Mouse (Mus musculus) neural tube, embryonic 15.5 days (tissue): ENCODE results near the gene Adgrl2. TPM values are rescaled to one million over a fixed set of nuclear protein-coding genes. Genes with fewer than 3 reads are reported as not detected.

ENCODE experiments used
- ATAC-seq: fragments of 200-750 bp; cut with Nextera tagmentation; 2 replicates; pipeline ENCODE4 v1.8.0; 2017; ENCODE audit warnings: mild to moderate bottlenecking, moderate TSS enrichment, moderate library complexity; ENCODE audit not compliant: low FRiP score
- H3K27ac ChIP-seq: fragments of 300-500 bp; sonication (generic); replicated peaks from 2 replicates; pipeline ENCODE4 v1.5.1; 2015; ENCODE audit warnings: mild to moderate bottlenecking, inconsistent platforms
- H3K27me3 ChIP-seq: fragments of 300-500 bp; sonication (generic); replicated peaks from 2 replicates; pipeline ENCODE4 v1.6.1; 2015; ENCODE audit warnings: inconsistent platforms
- H3K36me3 ChIP-seq: fragments of 300-500 bp; sonication (generic); 2 replicates; pipeline ENCODE4 v1.6.1; 2015; ENCODE audit warnings: inconsistent platforms
- H3K4me1 ChIP-seq: fragments of 300-500 bp; sonication (generic); 2 replicates; pipeline ENCODE4 v1.6.1; 2015; ENCODE audit warnings: inconsistent platforms
- H3K4me2 ChIP-seq: fragments of 300-500 bp; sonication (generic); 2 replicates; pipeline ENCODE4 v1.6.1; 2015; ENCODE audit warnings: inconsistent platforms, mild to moderate bottlenecking, moderate library complexity
- H3K4me3 ChIP-seq: fragments of 300-500 bp; sonication (generic); replicated peaks from 2 replicates; pipeline ENCODE4 v1.5.1; 2015; ENCODE audit warnings: mild to moderate bottlenecking, inconsistent platforms
- H3K9ac ChIP-seq: fragments of 300-500 bp; sonication (generic); replicated peaks from 2 replicates; pipeline ENCODE4 v1.6.1; 2015; ENCODE audit warnings: mild to moderate bottlenecking, inconsistent platforms
- H3K9me3 ChIP-seq: fragments of 300-500 bp; sonication (generic); replicated peaks from 2 replicates; pipeline ENCODE4 v1.6.1; 2016; ENCODE audit warnings: inconsistent platforms
- WGBS: fragments of 180-500 bp; shearing (Covaris S2); methylation state at CpG from one replicate; pipeline ENCODE4 v1.1.7; 2015; ENCODE audit warnings: mixed read lengths; 5-methylcytosine and 5-hydroxymethylcytosine counted together
- polyA plus RNA-seq: library from polyadenylated mRNA; unstranded; fragments of >200 nt; fragmentation: Nextera tagmentation; extraction: Ambion mirVana; gene quantifications from 2 replicates; pipeline ENCODE4 v1.2.1, GENCODE M21; 2015

Adgrl2 gene
- polyA plus RNA-seq, 1 experiment from 2014 or later: 171 TPM

DNA sequence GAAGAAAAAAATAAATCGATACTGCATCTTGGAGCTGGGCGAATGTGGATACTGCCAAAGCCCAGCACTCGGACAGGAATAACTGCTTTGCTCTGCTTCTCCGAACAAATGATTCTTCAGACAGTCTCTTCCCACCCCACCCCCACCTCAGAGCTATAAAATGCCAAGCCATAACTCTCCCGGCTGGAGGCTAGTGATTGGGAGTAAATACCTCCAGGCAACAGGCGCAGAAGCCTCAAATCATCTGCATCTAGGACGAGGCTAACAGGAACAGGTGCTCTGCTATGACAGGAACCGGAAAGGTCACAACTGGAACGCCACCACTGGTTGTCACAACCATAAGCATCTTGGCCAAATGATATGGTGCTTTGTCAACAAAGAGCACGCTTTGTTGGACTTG lies 94.1 kb downstream of the Adgrl2 start:
- no peak overlapping the region for H3K4me3 ChIP-seq
- no peaks in the 10 kb centered on the region for H3K27me3 ChIP-seq
- no peaks in the 10 kb centered on the region for H3K9me3 ChIP-seq
- WGBS: 17% methylated on average over 10 of the region's 10 CpGs
- no peak overlapping the region for H3K9ac ChIP-seq
- peak overlapping the region; percentile 28 for H3K4me2 ChIP-seq
- H3K36me3 ChIP-seq: no peaks in the 10 kb centered on the region
- ATAC-seq: peak; percentile 22
- peaks cover 56% of the 10 kb centered on the region for H3K4me1 ChIP-seq
- H3K27ac ChIP-seq: peak overlapping the region; percentile 13

DNA sequence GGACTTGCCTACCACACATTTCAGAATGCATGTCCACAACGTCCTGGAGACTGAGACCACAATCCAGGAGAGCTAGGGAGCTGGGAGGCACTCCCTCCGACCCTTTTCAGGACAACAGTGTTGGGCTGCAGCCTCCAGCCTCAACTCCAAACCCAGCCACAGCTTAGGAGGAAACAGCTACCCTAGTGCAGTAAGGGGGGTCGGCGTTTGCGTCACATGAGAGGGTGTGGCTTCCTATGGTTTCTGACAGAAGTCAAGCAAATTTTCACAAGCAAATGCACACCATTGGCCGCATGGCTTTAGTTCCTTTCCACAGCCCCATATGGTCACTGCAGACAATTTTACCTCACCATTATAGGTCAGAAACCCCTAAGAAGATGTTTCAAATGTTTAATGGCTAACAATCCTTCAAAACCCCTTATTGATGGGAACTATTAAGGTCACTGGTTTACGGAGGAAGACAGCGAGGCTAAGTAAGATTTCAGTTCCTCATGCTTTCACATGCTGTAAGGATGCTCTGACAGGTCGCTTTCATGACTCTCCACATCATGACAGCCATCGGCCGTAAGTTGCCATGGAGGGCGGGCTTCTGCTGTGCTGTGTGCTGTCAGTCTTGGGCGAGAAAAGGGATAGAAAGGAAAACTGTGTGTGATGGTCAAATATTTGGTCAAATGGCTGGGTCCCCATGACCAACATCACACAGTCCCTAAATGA lies 94.8 kb downstream of the Adgrl2 start:
- Histone ChIP-seq H3K27ac (no peak overlapping the region; the same call in 1 of the 2 replicates), H3K4me2 (peak overlapping the region; percentile 28), H3K4me3 (no peak overlapping the region), H3K9ac (no peak overlapping the region), H3K27me3 (no peaks in the 10 kb centered on the region), H3K4me1 (peaks cover 51% of the 10 kb centered on the region), H3K9me3 (no peaks in the 10 kb centered on the region), H3K36me3 (no peaks in the 10 kb centered on the region)
- peak; percentile 5; the same call in 1 of the 2 replicates for ATAC-seq
- WGBS: 70% methylated on average over 13 of the region's 13 CpGs

GRCm38 (mm10) chr3:148894867-148895266 lies 95.5 kb downstream of the Adgrl2 start:
- H3K9me3 ChIP-seq: no peaks in the 10 kb centered on the region
- WGBS: 63% methylated on average over 8 of the region's 8 CpGs
- H3K4me1 ChIP-seq: peaks cover 44% of the 10 kb centered on the region
- no peaks in the 10 kb centered on the region for H3K27me3 ChIP-seq
- no peak for ATAC-seq
- no peak overlapping the region for H3K9ac ChIP-seq
- 0 out of 2 replicates have a peak, but pooled peaks cover 2% of the 10 kb centered on the region for H3K36me3 ChIP-seq
- H3K4me2 ChIP-seq: no peak overlapping the region
- no peak overlapping the region for H3K27ac ChIP-seq
- no peak overlapping the region for H3K4me3 ChIP-seq

GRCm38 (mm10) chr3:148887902-148888301 lies 102.5 kb downstream of the Adgrl2 start:
- WGBS: 68% methylated on average over 5 of the region's 5 CpGs
- Histone ChIP-seq H3K4me2 (no peak overlapping the region), H3K27me3 (no peaks in the 10 kb centered on the region), H3K4me3 (no peak overlapping the region), H3K4me1 (peaks cover 13% of the 10 kb centered on the region), H3K9me3 (no peaks in the 10 kb centered on the region), H3K9ac (no peak overlapping the region), H3K36me3 (0 out of 2 replicates have a peak, but pooled peaks cover 2% of the 10 kb centered on the region), H3K27ac (no peak overlapping the region)
- no peak for ATAC-seq

GRCm38 (mm10) chr3:148886956-148887355 lies 103.4 kb downstream of the Adgrl2 start:
- Histone ChIP-seq H3K36me3 (0 out of 2 replicates have a peak, but pooled peaks cover 2% of the 10 kb centered on the region), H3K9ac (no peak overlapping the region), H3K4me3 (no peak overlapping the region), H3K9me3 (no peaks in the 10 kb centered on the region), H3K4me2 (no peak overlapping the region), H3K4me1 (peaks cover 13% of the 10 kb centered on the region), H3K27me3 (no peaks in the 10 kb centered on the region), H3K27ac (no peak overlapping the region)
- 81% methylated on average over 4 of the region's 4 CpGs for WGBS
- ATAC-seq: no peak

DNA sequence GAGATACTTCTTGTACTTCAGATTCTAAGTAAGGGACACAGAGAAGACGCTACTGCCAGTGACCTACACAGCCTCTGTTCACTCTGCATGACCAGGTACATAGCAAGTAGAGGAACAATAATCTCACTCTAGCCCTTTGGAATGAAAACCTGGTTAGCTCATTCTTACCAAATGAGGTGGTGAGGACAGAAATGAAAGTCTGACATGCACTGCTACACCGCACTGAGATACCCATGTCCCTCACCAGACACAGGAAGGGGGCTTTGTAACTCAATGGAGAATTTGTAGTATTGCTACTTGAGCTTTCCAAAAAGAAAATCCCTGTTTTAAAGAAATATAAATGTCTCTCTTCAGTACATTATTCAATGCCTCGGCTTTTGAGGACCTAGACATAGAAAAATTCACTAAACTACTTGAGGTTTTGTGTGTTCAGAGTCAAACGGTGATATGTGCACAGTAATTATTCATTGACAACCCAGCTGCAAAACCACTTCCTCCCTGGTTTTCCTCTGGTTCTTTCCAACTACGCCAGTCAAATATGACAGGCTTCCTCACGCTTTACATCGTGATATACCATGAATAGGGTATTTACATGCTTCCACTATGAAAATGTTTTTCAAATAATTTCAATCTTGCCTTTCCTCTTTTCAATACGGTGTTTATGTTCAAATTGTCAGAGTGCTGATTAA lies 104.2 kb downstream of the Adgrl2 start:
- H3K27ac ChIP-seq: no peak overlapping the region
- H3K36me3 ChIP-seq: 0 out of 2 replicates have a peak, but pooled peaks cover 2% of the 10 kb centered on the region
- no peak overlapping the region for H3K4me2 ChIP-seq
- H3K4me1 ChIP-seq: peaks cover 19% of the 10 kb centered on the region
- H3K9ac ChIP-seq: no peak overlapping the region
- H3K27me3 ChIP-seq: no peaks in the 10 kb centered on the region
- WGBS: 89% methylated on average over 8 of the region's 8 CpGs
- no peak for ATAC-seq
- no peaks in the 10 kb centered on the region for H3K9me3 ChIP-seq
- H3K4me3 ChIP-seq: no peak overlapping the region

GRCm38 (mm10) chr3:148885184-148885583 lies 105.2 kb downstream of the Adgrl2 start:
- H3K36me3 ChIP-seq: 0 out of 2 replicates have a peak, but pooled peaks cover 1% of the 10 kb centered on the region
- WGBS: 81% methylated on average over 4 of the region's 4 CpGs
- ATAC-seq: no peak
- no peak overlapping the region for H3K4me2 ChIP-seq
- H3K27me3 ChIP-seq: no peaks in the 10 kb centered on the region
- H3K9me3 ChIP-seq: no peaks in the 10 kb centered on the region
- H3K4me3 ChIP-seq: no peak overlapping the region
- H3K9ac ChIP-seq: no peak overlapping the region
- H3K4me1 ChIP-seq: peaks cover 19% of the 10 kb centered on the region
- H3K27ac ChIP-seq: no peak overlapping the region

DNA sequence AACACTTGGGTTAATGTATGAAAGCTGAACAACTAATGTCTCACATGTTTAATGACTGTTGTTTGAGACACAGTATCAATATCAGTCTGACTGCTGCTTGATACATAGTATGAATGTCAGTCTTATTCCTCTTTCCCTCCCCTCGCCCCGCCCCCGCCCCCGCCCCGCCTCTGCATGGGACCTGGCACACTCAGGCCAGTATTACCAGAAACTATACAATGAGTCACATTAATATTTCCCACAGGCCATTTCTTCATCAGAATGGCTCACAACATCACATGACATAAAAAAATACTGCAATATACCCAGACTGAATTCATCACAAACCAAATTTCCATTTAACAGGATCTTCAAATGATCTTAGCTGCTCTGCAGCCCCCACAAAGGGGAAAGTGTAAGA lies 108.9 kb downstream of the Adgrl2 start:
- Histone ChIP-seq H3K36me3 (no peaks in the 10 kb centered on the region), H3K27me3 (no peaks in the 10 kb centered on the region), H3K4me1 (peaks cover 34% of the 10 kb centered on the region), H3K9me3 (no peaks in the 10 kb centered on the region), H3K4me3 (no peak overlapping the region), H3K9ac (no peak overlapping the region), H3K27ac (no peak overlapping the region), H3K4me2 (no peak overlapping the region)
- no peak for ATAC-seq
- 87% methylated on average over 5 of the region's 5 CpGs for WGBS

DNA sequence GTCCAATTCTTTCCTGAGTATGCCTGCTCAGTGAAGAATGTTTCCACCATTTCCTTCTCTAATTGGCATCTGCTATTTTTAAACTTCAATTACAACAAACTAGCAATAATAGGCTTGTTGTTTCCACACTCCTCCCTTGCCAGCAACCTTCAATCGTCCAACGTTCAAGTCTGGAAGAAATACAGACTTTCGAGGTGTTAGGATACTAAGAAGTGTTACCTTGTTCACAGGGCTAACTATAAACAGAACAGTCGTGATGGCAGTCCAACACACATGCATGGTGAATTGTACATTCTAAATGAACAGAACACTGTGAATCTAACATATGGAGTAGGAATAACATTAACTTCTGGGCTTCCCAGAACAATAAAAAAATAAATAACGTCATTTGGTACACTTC lies 117.8 kb downstream of the Adgrl2 start:
- no peaks in the 10 kb centered on the region for H3K36me3 ChIP-seq
- H3K4me2 ChIP-seq: no peak overlapping the region
- peaks cover 22% of the 10 kb centered on the region for H3K4me1 ChIP-seq
- no peak overlapping the region for H3K9ac ChIP-seq
- H3K27me3 ChIP-seq: no peaks in the 10 kb centered on the region
- no peak overlapping the region for H3K27ac ChIP-seq
- H3K4me3 ChIP-seq: no peak overlapping the region
- ATAC-seq: no peak
- no peaks in the 10 kb centered on the region for H3K9me3 ChIP-seq
- WGBS: 56% methylated on average over 5 of the region's 5 CpGs

DNA sequence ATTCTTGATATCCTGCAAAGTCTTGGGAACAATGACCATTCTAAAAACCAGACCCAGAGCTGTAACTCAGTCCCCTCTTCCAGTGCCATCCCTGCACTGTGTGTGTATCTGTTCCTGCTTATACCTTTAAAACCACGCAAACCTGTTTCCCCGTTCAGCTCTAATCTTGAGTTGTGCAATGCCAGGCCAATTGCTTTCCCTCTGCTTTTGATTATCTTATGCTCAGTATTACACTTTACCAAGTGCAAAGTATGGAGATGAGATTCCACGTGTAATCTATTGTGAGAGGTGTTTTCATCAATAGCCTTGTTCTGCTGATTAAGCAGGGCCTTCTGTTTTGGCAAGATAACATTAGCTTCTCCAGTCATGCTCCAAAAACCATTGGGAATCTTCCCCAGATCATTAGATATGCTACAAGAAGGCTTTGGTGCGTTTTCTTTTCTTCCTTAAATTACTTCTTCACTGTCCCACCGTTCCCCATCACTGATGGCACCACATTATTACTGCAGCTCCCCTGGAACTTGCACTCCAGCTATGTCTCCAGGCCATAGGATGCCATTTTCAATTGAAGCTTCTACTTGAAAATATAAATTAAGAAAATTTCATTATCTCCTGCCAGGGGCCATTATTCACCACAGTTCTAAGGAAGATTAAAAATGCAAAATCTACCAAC lies 118.4 kb downstream of the Adgrl2 start:
- Histone ChIP-seq H3K4me1 (peaks cover 22% of the 10 kb centered on the region), H3K9me3 (no peaks in the 10 kb centered on the region), H3K36me3 (no peaks in the 10 kb centered on the region), H3K9ac (no peak overlapping the region), H3K4me2 (no peak overlapping the region), H3K4me3 (no peak overlapping the region), H3K27me3 (no peaks in the 10 kb centered on the region), H3K27ac (no peak overlapping the region)
- no peak for ATAC-seq
- WGBS: 63% methylated on average over 5 of the region's 5 CpGs

GRCm38 (mm10) chr3:148867618-148868017 lies 122.7 kb downstream of the Adgrl2 start:
- Histone ChIP-seq H3K27me3 (no peaks in the 10 kb centered on the region), H3K36me3 (no peaks in the 10 kb centered on the region), H3K4me1 (peaks cover 23% of the 10 kb centered on the region), H3K4me3 (no peak overlapping the region), H3K9ac (no peak overlapping the region), H3K4me2 (no peak overlapping the region), H3K27ac (no peak overlapping the region), H3K9me3 (no peaks in the 10 kb centered on the region)
- WGBS: 23% methylated on average over 8 of the region's 8 CpGs
- ATAC-seq: no peak
